Mouse (Mus musculus): ENCODE data around the gene Cyp2s1.

GRCm38 (mm10) chr7:25754738-25755467 is 61.8 kb downstream of the Cyp2s1 start, which contains the start of gene Hnrnpul1:
- peak; percentile 64 for TF ChIP-seq CTCF (IDR thresholded peaks at IDR 0.05; ENCODE audit: low read depth)
- TF ChIP-seq EP300 (optimal IDR thresholded peaks at IDR 0.05): no peak

Measured in stomach, postnatal 0 days (tissue).